Mouse (Mus musculus) spleen, postnatal 36 days (tissue): ENCODE measurements around the gene Olfr275.
"Not testable (repeated sequence)": the region's sequence is repeated elsewhere in the genome, so short reads cannot be mapped to it uniquely, and the experiment has no call there.

Source experiments
- DNase-seq, 2 experiments: peaks; one replicate each; pipeline ENCODE4 v3.0.0; 2022; ENCODE audit warnings: low spot score in 2 of 2, mixed read lengths in 1 of 2

Olfr275 gene

DNA sequence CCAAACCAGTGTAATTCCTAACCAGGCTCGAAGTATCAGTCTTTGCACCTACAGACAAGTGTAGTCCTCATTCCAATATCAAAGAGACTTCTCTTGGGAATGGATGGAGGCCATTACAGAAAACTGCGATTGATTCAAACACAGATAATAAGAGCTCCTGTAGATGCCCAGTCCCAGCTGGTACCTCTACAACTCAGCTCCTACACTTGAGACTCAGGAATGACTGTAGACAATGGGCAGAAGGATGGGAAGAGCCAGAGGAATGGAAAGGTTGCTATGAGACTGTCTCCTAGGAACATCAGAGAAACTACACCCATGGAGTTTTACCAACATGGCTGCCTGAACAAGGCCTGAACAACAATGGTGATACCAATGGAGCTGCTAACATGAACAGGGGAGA is at the start of gene Olfr275:
TSS of gene Olfr275 (plus strand) at position 301 of the 400 bp plus-strand sequence.
- DNase-seq = no peak

DNA sequence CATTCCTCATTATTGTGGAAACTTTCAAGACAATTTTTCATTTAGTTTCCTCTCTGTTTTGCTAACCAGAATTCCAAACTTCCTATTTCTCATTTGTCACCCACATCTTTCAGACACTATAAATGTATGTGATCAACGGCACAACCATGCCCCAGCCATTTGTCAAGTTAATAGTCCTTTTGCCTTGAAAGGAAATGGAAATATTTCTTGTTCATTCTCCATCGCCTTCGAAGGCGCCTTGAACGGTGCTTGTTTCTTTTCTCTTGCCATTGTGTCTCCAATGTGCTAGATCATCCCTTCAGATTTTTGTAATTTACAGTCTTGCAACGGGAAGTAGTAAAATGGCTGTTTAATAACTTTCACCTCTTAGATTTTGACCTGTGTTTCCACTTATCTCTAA is 48.8 kb upstream of the Olfr275 start:
- no peak for DNase-seq

DNA sequence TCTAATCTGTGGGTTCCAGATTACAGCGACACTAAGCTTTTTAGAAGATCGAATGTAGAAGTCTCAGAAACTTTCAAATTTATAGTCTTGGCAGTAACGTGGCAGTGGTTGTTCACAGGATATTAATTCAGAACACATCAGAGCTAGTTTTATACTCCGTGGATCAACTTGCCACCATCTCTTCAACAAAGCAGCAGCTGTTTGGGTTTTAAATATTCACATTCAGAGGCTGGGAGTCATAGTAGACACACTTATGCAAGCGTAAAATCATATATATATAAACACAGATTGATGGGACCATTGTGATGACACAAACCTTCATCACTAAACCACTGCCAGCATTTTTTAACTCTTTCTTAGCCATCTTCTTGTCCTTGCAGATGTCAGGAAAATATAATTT is 42.2 kb upstream of the Olfr275 start:
- no peak for DNase-seq

DNA sequence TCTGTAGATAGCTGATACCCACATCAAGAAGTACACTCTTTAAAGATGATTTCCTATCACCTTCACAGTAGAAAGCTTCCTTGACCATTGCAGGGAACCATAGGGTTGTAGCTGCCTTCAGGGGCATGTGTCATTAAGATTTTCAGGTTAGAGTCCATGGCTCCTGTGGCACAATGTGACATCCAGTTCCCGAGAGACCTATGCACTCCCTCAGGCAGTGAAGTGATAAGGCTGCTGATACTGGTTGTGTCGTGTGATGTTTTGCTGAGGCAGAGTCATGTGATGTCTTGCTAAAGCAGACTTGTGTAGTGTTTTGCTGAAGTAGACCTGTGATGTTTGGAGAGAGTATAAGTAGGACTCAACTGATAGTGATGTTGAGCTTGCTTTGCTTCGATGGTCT is 14.4 kb upstream of the Olfr275 start:
- DNase-seq = no peak

DNA sequence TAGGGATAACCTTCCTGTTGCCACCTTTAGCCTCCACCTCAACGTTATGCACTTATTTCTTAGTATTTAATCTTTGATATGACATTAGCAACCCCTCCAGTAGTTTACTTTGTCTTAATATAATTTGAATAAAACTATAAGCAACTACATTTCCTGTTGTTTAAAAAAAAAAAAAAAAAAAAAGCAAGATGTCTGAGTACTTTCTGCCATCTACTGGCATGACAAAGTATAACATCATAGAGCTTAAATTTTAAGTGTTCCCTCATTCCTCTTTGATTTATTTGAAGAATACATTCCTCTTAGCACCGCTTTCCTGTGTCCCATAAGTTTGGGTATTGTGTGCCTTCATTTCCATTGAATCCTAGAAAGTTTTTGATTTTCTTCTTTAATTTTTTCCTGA is 2.5 kb upstream of the Olfr275 start:
- DNase-seq = no peak

DNA sequence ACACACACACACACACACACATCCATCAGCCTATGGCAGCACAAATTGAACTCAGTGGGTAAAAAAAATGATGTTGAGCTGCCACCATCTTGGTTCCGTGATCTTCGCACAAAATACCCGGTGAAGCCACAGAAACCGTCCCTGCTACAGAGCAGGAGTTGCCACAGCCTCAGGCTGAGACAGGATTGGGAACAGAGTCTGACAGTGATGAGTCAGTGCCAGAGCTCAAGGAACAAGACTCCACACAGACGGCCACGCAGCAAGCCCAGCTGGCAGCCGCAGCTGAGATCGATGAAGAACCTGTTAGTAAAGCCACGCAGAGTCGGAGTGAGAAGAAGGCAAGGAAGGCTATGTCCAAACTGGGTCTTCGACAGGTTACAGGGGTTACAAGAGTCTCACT is 7.0 kb downstream of the Olfr275 start:
- no peak for DNase-seq

DNA sequence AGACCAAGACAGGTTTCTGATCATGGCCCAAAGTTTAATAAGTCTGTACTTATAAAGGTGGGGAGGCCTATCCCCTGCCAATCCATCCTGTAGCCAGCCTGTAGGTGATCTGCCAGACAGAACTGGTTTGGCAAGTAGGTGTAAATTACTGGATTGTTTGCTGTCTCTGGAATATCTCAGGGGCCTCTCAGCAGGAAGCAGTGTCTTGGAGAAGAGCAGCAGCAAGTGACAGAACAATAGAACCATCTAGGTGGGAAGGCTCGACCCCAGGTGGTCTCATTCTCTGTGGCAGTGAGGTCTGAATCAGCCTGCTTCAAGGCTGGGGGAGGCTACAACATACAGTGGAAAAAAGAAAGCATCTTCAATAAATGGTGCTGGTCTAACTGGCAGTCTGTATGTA is 31.0 kb downstream of the Olfr275 start:
- not testable (repeated sequence) for DNase-seq

DNA sequence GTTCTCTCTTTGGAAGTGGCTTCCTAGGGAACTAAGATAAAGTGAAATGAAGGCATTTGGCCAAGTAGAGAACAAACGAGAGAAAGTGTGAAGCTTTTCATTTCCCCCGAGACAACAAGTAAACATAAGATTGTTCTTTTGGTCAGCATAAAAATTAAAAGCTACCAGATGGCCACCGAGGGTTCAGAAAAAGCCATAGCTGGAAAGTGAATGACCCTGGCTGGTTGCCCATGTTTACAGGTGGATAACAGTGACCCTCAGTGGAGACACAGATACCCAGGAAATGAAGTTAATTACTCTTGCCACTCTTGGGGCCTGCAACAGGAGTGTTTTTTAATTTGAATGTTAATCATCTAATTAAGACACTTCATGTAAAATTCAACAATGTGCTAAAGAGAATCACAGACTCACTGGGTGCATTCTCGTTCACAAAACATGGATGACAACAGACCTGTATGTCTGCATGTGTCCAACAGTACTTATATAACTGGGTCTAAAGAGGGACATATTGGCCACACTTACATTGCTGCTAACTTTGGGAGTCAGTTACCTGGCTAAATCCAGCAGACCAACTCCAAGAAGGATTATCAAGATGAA is 34.7 kb downstream of the Olfr275 start:
- no peak for DNase-seq

DNA sequence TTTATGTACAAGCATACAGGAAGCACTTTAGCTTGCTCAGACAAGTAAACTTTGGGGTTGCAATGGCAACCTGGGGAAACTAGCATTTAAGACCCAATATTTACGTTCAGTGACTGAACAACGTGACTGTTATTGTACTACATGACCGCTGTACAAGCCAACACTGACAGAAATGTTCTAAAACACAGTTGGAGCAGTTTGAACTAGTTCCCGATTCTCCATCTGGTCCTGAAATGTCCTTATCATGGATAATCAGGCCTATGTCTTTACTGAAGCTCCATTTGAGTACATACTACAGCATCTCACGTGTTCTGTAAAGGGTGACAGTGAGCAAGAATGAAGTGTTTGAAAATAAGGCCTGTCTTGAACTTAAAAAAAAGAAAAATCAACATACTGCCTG is 35.3 kb downstream of the Olfr275 start:
- no peak for DNase-seq

DNA sequence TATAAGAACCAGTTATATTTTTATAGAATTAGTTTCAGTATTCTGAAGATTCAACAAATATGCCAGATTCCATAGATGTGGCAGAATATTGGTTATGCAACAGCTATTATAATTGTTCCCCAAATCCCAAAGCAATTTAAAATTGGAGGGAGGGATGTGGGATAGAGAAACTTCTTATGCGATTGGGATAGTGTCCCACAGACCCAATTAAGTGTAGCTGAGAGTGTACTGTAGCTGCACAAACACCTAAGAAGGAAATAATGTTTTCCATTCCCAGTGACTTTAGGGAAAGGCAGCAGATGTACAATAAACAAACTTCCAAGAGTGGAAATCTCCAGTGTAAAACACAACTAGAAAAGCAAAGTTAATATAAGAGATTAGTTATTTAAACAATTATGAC is 44.7 kb downstream of the Olfr275 start, which contains the start of gene Olfr273:
TSS of gene Olfr273 (minus strand) at position 101 of the 400 bp plus-strand sequence.
- DNase-seq = no peak

DNA sequence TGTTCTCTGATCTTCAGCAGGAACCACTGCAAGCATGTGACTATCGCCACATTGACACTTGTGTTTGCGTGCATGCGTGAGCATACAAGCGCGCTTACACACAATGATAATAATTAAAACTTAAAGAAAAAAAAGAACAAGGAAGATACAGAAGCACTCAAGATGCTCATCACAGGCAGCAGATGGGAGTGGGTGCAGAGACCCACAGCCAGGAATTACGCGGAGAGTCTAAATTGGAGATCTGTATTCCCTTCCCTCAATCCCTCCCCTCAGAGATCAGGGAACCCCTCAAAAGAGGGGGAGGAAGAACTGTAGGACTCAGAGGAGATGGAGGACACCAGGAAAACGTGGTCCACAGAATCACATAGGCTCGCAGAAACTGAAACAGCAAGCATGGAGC is 49.8 kb downstream of the Olfr275 start:
- DNase-seq = no peak
